Mouse (Mus musculus) thymus, adult 2 months (tissue): ENCODE measurements around the gene Jarid2.

ENCODE experiments used
- CTCF ChIP-seq: fragments of 200-500 bp; IDR thresholded peaks from 2 replicates; pipeline ENCODE4 v1.5.1; 2012; ENCODE audit warnings: mild to moderate bottlenecking, control low read depth, low read length, moderate library complexity, borderline replicate concordance; ENCODE audit not compliant: control insufficient read depth, poor library complexity, insufficient read depth; ENCODE audit errors: extremely low read depth
- POLR2A ChIP-seq: fragments of 200-500 bp; IDR thresholded peaks from 2 replicates; pipeline ENCODE4 v1.6.1; 2012; ENCODE audit warnings: mild to moderate bottlenecking, low read length, control low read depth, moderate library complexity; ENCODE audit not compliant: control insufficient read depth, poor library complexity, insufficient read depth; ENCODE audit errors: extremely low read depth

- TF ChIP-seq POLR2A (no peak), CTCF (no peak)
Measured at GRCm38 (mm10) chr13:44705031-44705742, 24.1 kb upstream of the Jarid2 start.
